Comparison of ENCODE assay signal across 8 mouse cellular contexts in the genomic region with DNA sequence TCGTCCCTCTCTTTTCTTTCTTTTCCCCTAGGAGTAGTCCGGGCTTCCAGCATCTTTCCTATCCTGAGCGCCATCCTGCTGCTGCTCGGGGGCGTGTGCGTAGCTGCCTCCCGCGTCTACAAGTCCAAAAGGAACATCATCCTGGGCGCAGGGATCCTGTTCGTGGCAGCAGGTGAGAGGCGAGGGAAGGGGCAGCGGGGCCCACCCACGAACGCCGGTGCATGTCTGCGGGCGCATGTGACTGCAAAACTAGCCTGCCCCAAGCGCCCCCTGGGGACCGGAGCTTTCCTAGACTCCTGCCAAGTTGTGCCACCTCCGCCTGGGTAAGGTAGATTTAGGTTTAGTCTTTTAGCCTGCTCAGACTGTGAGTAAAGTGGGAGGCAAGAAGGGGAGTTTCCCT. TPM values are rescaled to one million over a fixed set of nuclear protein-coding genes. Genes with fewer than 3 reads are reported as not detected.
DNase-seq lines count a peak whose midpoint lies in the region; ATAC-seq and TF ChIP-seq lines count a peak whose summit lies in the region.

No protein-coding gene starts in this region.

- TF ChIP-seq POLR2A in MEL (IDR thresholded peaks at IDR 0.05; ENCODE audit: control insufficient read depth in 1 of 2, insufficient read depth in 1 of 2, low read depth in 1 of 2, low read length in 2 of 2, poor library complexity in 1 of 2) = no peak

- peak; percentile 27 to 66 (median 58); a peak in 5 of 6 replicates for TF ChIP-seq CTCF in MEL (IDR thresholded peaks at IDR 0.05 in 2 of 3, conservative IDR thresholded peaks at IDR 0.05 in 1 of 3; ENCODE audit: control insufficient read depth in 1 of 3, insufficient read depth in 1 of 3, low read depth in 2 of 3, low read length in 3 of 3, poor library complexity in 1 of 3, severe bottlenecking in 1 of 3)

- no peaks in the 10 kb centered on the region for H3K36me3 ChIP-seq in kidney, embryonic 16.5 days (ENCODE audit: insufficient read depth, low read length)
- peaks cover 0 to 7% of the 10 kb centered on the region in 2 experiments; a peak in 3 of 4 replicates for H3K36me3 ChIP-seq in MEL (ENCODE audit: control insufficient read depth in 1 of 2, insufficient read depth in 2 of 2, low read length in 2 of 2)
- no peaks in the 10 kb centered on the region for H3K36me3 ChIP-seq in hindbrain, embryonic 11.5 days (ENCODE audit: control insufficient read depth, insufficient read depth, low read length)

- H3K4me3 ChIP-seq in kidney, embryonic 16.5 days (ENCODE audit: low read length) = peak overlapping the region; percentile 49
- peak overlapping the region; percentile 68 to 89 for H3K4me3 ChIP-seq in MEL (ENCODE audit: control insufficient read depth in 1 of 2, insufficient read depth in 1 of 2, low read depth in 2 of 2, low read length in 2 of 2)
- peak overlapping the region; percentile 42 for H3K4me3 ChIP-seq in hindbrain, embryonic 11.5 days (ENCODE audit: low read depth, low read length)

- peaks cover 3% of the 10 kb centered on the region; the same call in 1 of the 2 replicates for H3K9me3 ChIP-seq in kidney, embryonic 16.5 days (ENCODE audit: low read length)
- no peaks in the 10 kb centered on the region for H3K9me3 ChIP-seq in MEL (replicated peaks; ENCODE audit: insufficient read depth, low read length)
- no peaks in the 10 kb centered on the region for H3K9me3 ChIP-seq in hindbrain, embryonic 11.5 days (ENCODE audit: control insufficient read depth, low read length)

- DNase-seq in kidney, adult 8-10 months = no peak
- peak; percentile 78 for DNase-seq in MEL (ENCODE audit: low read depth, low spot score)
- DNase-seq in cerebellum, postnatal 10 days = peak; percentile 62 to 68
- DNase-seq in hindbrain, embryonic 11.5 days (ENCODE audit: low spot score) = peak; percentile 64
- DNase-seq in thymus, postnatal 25 days = peak; percentile 62

- TF ChIP-seq RAD21 in MEL (IDR thresholded peaks at IDR 0.05; ENCODE audit: low read depth, low read length) = peak; percentile 9

- H3K79me2 ChIP-seq in MEL (ENCODE audit: control insufficient read depth, insufficient read depth, low read length, poor library complexity) = peaks cover 10% of the 10 kb centered on the region

- peak overlapping the region; percentile 53; the same call in 1 of the 2 replicates for H3K9ac ChIP-seq in kidney, embryonic 16.5 days (replicated peaks; ENCODE audit: low read length)
- H3K9ac ChIP-seq in MEL (ENCODE audit: control insufficient read depth, low read depth, low read length, poor library complexity, severe bottlenecking) = peak overlapping the region; percentile 96
- H3K9ac ChIP-seq in hindbrain, embryonic 11.5 days (ENCODE audit: low read depth, low read length) = 0 out of 2 replicates have a peak overlapping the region, but pooled peaks have one; percentile 32

- under 1% methylated on average over 20 of the region's 20 CpGs for WGBS in kidney, embryonic 16.5 days
- 2% methylated on average over 20 of the region's 20 CpGs for WGBS in hindbrain, embryonic 11.5 days

- no peak for ATAC-seq in kidney, embryonic 16.5 days (ENCODE audit: low FRiP score, low TSS enrichment)
- ATAC-seq in hindbrain, embryonic 11.5 days (ENCODE audit: low FRiP score) = no peak
- ATAC-seq in megakaryocyte progenitor cell, adult 5-6 weeks (replicated peaks; ENCODE audit: poor library complexity) = 0 out of 2 replicates have a peak, but pooled peaks have one; percentile 13
- no peak; the same call in 1 of the 2 replicates for ATAC-seq in megakaryocyte-erythroid progenitor cell, adult 5-6 weeks (replicated peaks; ENCODE audit: low FRiP score, low TSS enrichment, poor library complexity, severe bottlenecking)

- TF ChIP-seq EP300 in MEL (IDR thresholded peaks at IDR 0.05; ENCODE audit: low read depth in 1 of 2, low read length in 2 of 2) = no peak

- peak overlapping the region; percentile 64 for H3K4me2 ChIP-seq in kidney, embryonic 16.5 days (replicated peaks; ENCODE audit: low read depth, low read length)
- H3K4me2 ChIP-seq in hindbrain, embryonic 11.5 days (replicated peaks; ENCODE audit: low read depth, low read length) = peak overlapping the region; percentile 75

- H3K27ac ChIP-seq in kidney, embryonic 16.5 days (ENCODE audit: low read length) = no peak overlapping the region
- peak overlapping the region; percentile 94 for H3K27ac ChIP-seq in MEL (ENCODE audit: control insufficient read depth, low read depth, low read length)
- no peak overlapping the region for H3K27ac ChIP-seq in hindbrain, embryonic 11.5 days (ENCODE audit: low read depth, low read length)

- peaks cover 66% of the 10 kb centered on the region for H3K27me3 ChIP-seq in kidney, embryonic 16.5 days (ENCODE audit: insufficient read depth, low read length)
- no peaks in the 10 kb centered on the region for H3K27me3 ChIP-seq in MEL (ENCODE audit: control insufficient read depth in 1 of 2, insufficient read depth in 2 of 2, low read length in 2 of 2)
- H3K27me3 ChIP-seq in hindbrain, embryonic 11.5 days (ENCODE audit: control insufficient read depth, insufficient read depth, low read length) = peaks cover 45% of the 10 kb centered on the region

- H3K4me1 ChIP-seq in kidney, embryonic 16.5 days (ENCODE audit: insufficient read depth, low read length) = peaks cover 13% of the 10 kb centered on the region
- peaks cover 0 to 9% of the 10 kb centered on the region in 2 experiments for H3K4me1 ChIP-seq in MEL (ENCODE audit: control insufficient read depth in 1 of 2, insufficient read depth in 2 of 2, low read length in 2 of 2)
- 0 out of 2 replicates have a peak, but pooled peaks cover 4% of the 10 kb centered on the region for H3K4me1 ChIP-seq in hindbrain, embryonic 11.5 days (replicated peaks; ENCODE audit: control insufficient read depth, insufficient read depth, low read length)

TF ChIP-seq in MEL, 35 proteins besides CTCF, POLR2A, EP300 and RAD21:
- peak; percentile 39 for TF ChIP-seq SIN3A (IDR thresholded peaks at IDR 0.05; ENCODE audit: low read length)
- no peak for TF ChIP-seq ZMIZ1 (IDR thresholded peaks at IDR 0.05; ENCODE audit: low read depth, low read length)
- no peak for TF ChIP-seq GABPA (IDR thresholded peaks at IDR 0.05; ENCODE audit: low read depth, low read length)
- peak; percentile 67 for TF ChIP-seq MAX (IDR thresholded peaks at IDR 0.05; ENCODE audit: low read length)
- TF ChIP-seq MAFK (IDR thresholded peaks at IDR 0.05; ENCODE audit: borderline replicate concordance, low read depth, low read length) = no peak
- peak; percentile 45 for TF ChIP-seq SMC3 (IDR thresholded peaks at IDR 0.05; ENCODE audit: low read depth, low read length)
- no peak for TF ChIP-seq CHD1 (IDR thresholded peaks at IDR 0.05; ENCODE audit: low read depth, low read length)
- TF ChIP-seq USF2 (IDR thresholded peaks at IDR 0.05; ENCODE audit: borderline replicate concordance in 1 of 2, insufficient read depth in 1 of 2, low read depth in 1 of 2, low read length in 2 of 2) = no peak
- TF ChIP-seq RCOR1 (IDR thresholded peaks at IDR 0.05; ENCODE audit: low read depth, low read length) = no peak
- TF ChIP-seq CHD2 (IDR thresholded peaks at IDR 0.05; ENCODE audit: low read length) = no peak
- no peak for TF ChIP-seq JUND (IDR thresholded peaks at IDR 0.05; ENCODE audit: low read depth, low read length)
- TF ChIP-seq HCFC1 (IDR thresholded peaks at IDR 0.05; ENCODE audit: low read depth, low read length) = no peak
- TF ChIP-seq GATA1 (IDR thresholded peaks at IDR 0.05; ENCODE audit: low read depth, low read length) = no peak
- TF ChIP-seq BHLHE40 (IDR thresholded peaks at IDR 0.05; ENCODE audit: borderline replicate concordance, low read depth, low read length) = peak; percentile 21; the same call in 1 of the 2 replicates
- TF ChIP-seq USF1 (IDR thresholded peaks at IDR 0.05; ENCODE audit: low read depth, low read length) = peak; percentile 61
- peak; percentile 56; the same call in 1 of the 2 replicates for TF ChIP-seq MYC (IDR thresholded peaks at IDR 0.05; ENCODE audit: low read depth, low read length)
- TF ChIP-seq NRF1 (IDR thresholded peaks at IDR 0.05; ENCODE audit: insufficient read depth, low read depth, low read length, poor library complexity, severe bottlenecking) = no peak
TF ChIP-seq in MEL: peak in this region for 6.

RNA-seq across cellular contexts. Expression of a gene that starts 12.0 kb away (rescaled TPM):
- polyA plus RNA-seq in kidney, embryonic 16.5 days (2015; fragmentation: Nextera tagmentation; extraction: Ambion mirVana) = 0.19 and 0.22 TPM in 2 replicates
- not detected in 2 replicates for total RNA-seq in MEL (2012; rRNA removed)
- polyA plus RNA-seq in MEL (2012; ENCODE audit: insufficient read depth in 1 of 2, insufficient read length in 2 of 2, low read depth in 1 of 2, low replicate concordance in 2 of 2, missing spikeins in 1 of 2) = under 1 TPM in 1 of 2 experiments, not detected in 1; 0.08 TPM
- polyA plus RNA-seq in hindbrain, embryonic 11.5 days (2014; fragmentation: Nextera tagmentation; extraction: Ambion mirVana) = 0.08 and 0.45 TPM in 2 replicates
- total RNA-seq in megakaryocyte progenitor cell, adult 5-6 weeks (2015) = not detected in 2 replicates
- total RNA-seq in megakaryocyte progenitor cell, adult 5-6 weeks (2017) = not detected in 2 replicates
- total RNA-seq in megakaryocyte-erythroid progenitor cell, adult 5-6 weeks (2014; fragmentation: Nextera tagmentation) = not detected in 2 replicates
- not detected in 2 replicates for total RNA-seq in megakaryocyte-erythroid progenitor cell, adult 5-6 weeks (2017)

RNA-seq across cellular contexts. Expression of a gene that starts 21.6 kb away (rescaled TPM):
- 1.0 TPM in 2 replicates for polyA plus RNA-seq in kidney, embryonic 16.5 days (2015; fragmentation: Nextera tagmentation; extraction: Ambion mirVana)
- 4.6 and 5.6 TPM in 2 replicates for total RNA-seq in MEL (2012; rRNA removed)
- 1 to 10 TPM in 1 of 2 experiments, not detected in 1; 9.2 TPM for polyA plus RNA-seq in MEL (2012; ENCODE audit: insufficient read depth in 1 of 2, insufficient read length in 2 of 2, low read depth in 1 of 2, low replicate concordance in 2 of 2, missing spikeins in 1 of 2)
- 5.1 and 7.0 TPM in 2 replicates for polyA plus RNA-seq in hindbrain, embryonic 11.5 days (2014; fragmentation: Nextera tagmentation; extraction: Ambion mirVana)
- not detected in 2 replicates for total RNA-seq in megakaryocyte progenitor cell, adult 5-6 weeks (2015)
- not detected in 2 replicates for total RNA-seq in megakaryocyte progenitor cell, adult 5-6 weeks (2017)
- not detected in 2 replicates for total RNA-seq in megakaryocyte-erythroid progenitor cell, adult 5-6 weeks (2014; fragmentation: Nextera tagmentation)
- not detected in 2 replicates for total RNA-seq in megakaryocyte-erythroid progenitor cell, adult 5-6 weeks (2017)

Comparison
In these comparisons a context has a peak if more than half of its experiments do, and no peak if none do; other contexts are left out.
1. H3K9ac ChIP-seq: peak in every context shown above with its lines; median percentile 96 in MEL; 53 in kidney, embryonic 16.5 days; 32 in hindbrain, embryonic 11.5 days.
2. DNase-seq: peak in MEL (single experiment), cerebellum, postnatal 10 days (2 of 2), hindbrain, embryonic 11.5 days (single experiment) and thymus, postnatal 25 days (single experiment); none in kidney, adult 8-10 months (0 of 2).
3. Peak in every context shown above with its lines, with median percentiles within 50 percentile points of each other: H3K4me3 ChIP-seq.